Mouse (Mus musculus) CD8-positive naive resting alpha-beta T cell, adult 2 months (primary cell): Measurements from ENCODE around the gene Nfatc4.
A peak's percentile ranks its signal among the peaks of the same experiment; 100 is the strongest.

Experiments used
- DNase-seq, 2 experiments: peaks; one replicate each; pipeline ENCODE4 v3.0.0; 2022; ENCODE audit warnings: low read depth in 2 of 2, low spot score in 2 of 2

The Nfatc4 gene

DNA sequence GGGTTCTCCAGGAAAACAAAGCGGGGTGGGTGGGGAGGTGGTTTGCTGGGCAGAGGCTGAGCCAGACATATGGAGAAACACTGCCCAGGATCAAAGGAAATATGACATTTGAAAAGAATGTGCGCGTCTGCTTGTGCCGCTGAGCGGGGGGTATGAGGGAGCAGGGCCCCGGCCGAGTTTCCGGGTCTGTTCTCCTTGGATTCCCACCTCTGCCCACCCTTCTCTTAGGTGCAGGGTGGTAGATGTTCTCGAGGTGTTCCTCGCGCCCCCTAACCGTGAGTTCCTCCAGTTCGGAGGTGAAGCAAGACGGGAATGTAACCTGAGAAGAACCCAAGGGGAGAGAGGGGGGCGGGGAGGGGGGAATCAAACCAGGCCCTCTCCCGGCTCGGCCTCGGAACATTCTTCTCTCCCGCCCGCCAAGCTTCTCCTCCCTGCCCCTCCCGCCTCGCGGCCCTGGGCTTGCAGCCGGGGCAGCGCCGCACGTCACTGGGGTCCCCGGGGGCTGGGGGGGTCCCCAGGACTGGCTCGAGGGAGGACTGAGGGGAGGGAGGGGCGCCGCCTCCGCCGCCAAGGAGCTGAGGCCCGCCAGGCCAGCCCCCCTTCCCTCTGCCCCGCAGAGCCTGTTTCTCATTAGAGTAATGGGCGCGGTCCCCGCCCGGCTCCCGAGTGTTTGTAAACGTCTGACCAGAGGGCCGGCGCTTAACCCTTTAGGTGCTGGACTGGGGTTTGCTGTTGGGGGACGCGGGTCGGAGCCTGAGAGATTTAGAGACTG, at the start of gene Nfatc4:
Gene Nfatc4, plus strand, starts transcription at position 154 of the 772 bp plus-strand sequence.
- DNase-seq: no peak

DNA sequence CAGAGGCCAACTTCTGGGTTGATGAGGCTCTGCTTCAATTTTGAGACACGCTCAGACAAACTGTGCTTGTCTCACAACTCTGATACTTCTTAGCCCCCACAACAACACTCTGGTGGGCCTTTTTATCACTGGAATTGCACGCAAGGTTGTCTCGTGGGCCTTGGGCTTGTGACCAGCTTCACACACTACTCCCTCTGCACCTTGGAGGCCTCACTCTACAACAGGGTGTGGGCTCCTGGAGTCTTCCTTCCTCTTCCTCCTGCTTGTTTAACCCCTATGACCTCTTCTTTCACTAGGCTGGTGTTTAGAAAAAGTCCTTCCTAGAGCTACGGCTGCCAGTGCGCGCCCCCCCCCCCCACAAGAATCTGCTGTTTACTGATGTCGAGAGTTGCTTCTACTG, 46.2 kb upstream of the Nfatc4 start:
- no peak for DNase-seq

DNA sequence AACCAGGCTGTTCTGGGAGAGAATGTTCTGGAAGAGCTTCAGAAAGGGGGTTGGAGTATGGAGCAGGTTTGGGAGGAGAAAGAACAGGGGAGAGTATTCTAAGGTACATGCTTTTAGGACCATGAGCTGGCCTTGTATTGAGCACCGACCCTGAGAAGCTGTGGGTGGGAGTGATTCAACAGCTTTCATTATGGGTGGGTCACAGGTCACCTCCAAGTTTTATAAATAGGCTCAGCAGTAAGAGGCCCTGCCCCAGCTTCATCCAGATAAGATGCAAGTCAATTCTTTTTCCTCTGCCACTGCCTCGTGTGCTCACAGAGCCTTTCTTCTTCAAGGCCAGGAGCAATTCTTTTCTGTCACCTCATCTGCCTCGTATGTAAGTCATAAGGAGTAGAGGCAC, 45.8 kb upstream of the Nfatc4 start:
- DNase-seq: no peak

DNA sequence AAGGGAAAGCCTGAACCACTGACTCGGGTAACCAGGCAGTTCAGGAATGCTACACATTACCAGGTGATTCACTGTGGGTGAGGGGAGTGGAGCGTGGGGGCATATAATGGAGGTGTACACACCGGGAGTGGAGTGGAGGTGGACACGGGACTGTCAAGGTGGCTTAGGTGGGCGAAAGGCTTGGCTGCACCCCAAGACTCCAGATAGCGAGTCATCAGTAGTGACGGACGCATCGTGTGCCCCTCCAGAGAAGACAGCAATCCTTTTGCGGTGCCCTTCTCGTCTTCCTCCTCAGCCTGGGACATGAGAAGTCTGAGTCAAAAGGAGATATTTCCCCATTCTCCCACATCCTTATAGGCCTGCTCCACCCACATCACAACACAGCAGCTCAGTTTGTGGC, 45.1 kb upstream of the Nfatc4 start:
- no peak for DNase-seq

DNA sequence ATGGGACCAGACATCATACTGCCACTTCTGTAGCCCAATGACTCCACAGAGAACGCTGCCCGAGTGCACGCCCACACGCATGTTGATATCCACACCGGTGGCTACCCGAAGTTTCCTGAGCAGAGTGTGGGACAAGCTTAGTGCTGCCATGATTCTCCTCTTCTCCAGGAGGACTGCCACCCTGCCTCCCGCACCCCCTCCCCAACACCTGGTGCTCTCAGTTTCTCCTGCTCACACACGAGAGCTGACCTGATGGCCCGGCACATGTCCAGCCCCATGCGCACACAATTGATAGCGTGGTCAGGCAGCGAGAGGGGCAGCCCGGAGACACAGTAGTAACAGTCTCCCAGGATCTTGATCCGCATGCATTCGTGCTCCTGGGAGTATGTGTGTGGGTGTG, 44.3 kb upstream of the Nfatc4 start:
- DNase-seq: no peak

DNA sequence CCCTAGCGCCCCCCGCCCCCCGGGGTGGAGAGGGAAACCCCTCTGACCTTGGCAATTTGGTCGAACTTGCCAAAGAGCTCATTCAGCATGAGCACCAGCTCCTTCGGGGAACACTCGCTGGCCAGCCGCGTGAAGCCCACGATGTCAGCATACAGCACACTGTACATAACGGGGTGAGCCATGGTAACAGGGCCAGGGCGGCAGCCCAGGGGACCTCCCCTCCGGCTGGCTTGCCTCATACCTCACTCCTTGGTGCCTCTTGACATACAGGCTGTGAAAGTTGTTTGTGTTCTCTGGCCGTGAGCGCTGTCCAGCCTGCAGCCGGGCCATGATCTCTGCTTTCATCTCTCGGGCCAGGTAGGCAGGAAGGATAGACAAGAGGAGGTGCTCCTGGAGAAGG, 43.3 kb upstream of the Nfatc4 start:
- no peak for DNase-seq

DNA sequence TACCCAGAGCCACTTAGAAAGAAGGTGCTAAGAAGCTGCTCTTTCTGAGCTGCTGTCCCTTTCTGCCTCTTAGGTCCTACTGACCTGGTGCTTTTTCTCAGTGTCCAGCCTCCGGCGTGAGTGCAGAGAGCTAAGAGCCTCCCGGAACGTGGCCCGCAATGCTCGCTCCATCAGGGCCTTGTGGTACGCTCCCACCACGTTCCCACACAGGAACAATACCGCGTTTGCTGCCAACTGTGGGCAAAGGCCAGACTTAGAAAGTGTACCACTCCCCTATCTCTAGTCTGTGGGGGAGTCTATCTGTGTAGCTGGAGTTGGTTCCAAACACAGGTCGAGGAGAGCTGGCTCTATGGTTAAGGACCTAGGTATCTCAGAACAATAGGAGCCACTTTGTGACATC, 42.2 kb upstream of the Nfatc4 start:
- DNase-seq: no peak

DNA sequence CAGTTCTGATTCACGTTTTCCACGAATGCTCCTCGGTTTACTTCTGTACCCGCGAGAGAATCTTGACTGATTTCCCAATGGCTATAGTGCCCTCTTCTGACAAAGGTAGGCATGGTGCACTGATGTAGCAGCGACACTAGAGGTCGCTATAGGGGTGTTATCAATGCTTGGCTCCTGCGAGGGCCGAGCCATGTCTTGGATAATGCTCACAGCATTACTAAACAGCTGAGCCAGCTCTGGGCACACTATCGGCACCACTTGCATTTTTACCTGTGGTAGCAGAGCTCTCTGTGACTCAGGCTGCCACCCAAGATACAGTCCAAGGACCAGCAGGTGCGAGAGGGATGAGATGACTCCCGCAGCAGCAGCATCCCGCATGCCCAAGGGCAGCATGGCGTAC, 41.6 kb upstream of the Nfatc4 start:
- DNase-seq: peak; percentile 31 to 46

DNA sequence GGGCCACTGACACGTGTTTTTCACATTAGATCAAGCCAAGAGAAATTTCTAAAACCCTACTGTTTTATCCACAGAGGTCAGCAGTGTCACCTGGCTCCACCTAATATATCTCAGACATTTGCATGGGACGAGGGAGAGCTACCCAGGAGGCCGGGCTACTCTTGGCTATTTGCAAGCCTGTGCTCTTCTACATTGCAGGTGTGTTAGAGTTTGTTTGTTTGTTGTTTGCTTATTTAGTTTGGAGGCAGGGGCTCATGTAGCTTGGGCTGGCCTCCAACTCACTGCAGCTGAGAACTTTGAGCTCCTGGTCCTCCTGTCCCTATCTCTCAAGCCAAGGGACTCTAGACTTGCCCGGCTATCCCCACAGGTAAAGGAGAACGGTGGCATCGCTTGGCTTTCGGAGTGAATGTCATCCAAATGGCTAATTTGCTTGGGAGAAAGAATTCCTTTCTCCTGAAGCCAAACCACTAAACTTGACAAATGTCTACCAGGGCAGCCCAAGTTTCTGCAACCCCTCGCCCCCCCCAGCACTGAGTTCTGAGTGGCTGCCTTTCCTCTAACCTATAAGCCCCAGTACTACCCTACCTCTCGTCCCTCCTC, 40.5 kb upstream of the Nfatc4 start:
- DNase-seq: no peak

DNA sequence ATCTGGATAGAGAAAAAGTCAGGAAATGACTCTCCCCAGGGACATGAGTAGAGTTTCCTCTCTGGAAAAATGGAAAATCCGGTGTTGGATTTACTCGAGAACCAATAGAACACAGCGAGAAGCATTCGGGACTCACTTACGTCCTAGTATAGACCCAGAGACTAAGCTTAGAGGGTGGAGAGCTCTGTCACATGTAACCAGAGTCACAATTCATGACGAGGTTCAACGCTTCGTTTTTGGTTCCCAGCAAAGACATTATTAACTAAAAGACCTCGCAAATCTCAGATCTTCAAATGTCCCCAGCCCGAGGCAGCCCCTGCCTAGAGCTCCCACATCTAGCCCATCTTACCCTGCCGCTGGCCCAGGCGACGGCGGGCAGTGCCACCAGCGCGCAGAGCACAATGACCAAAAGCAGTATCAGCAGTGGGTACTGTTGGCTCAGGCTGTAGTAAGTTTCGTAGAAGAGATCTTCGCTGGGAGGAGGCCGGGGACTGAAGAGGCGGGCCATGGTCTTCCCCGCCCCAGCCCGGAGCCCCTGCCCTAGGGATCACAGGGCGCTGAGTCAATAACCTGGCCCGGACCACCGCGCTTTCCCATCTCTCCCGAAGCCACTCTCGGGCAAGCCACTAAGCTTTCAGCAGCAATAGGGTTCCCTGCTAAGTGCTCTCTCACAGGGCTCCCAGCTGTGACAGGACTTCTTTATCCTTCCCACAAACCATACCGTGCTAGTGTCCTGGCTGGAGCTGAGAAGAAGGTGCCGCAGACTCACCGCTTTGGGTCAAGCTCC, 39.6 kb upstream of the Nfatc4 start:
- peak in 1 of 2 experiments; percentile 0 for DNase-seq

DNA sequence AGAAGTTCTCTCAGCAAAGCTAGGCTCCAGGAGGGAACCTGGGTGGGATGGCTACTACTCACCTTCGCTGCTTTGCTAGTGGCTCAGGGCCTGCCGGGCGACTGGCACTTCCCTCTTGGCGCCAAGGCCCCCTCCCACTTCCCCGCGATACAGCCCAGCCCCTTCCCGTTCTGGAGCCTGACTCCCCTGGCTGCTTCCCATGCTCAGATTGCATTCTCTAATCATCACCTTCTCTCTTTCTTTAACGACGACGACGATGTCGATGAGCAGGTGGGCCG, 39.0 kb upstream of the Nfatc4 start, which contains the start of gene Adcy4:
Gene Adcy4, minus strand, starts transcription at position 138 of the 278 bp plus-strand sequence.
- DNase-seq: no peak

DNA sequence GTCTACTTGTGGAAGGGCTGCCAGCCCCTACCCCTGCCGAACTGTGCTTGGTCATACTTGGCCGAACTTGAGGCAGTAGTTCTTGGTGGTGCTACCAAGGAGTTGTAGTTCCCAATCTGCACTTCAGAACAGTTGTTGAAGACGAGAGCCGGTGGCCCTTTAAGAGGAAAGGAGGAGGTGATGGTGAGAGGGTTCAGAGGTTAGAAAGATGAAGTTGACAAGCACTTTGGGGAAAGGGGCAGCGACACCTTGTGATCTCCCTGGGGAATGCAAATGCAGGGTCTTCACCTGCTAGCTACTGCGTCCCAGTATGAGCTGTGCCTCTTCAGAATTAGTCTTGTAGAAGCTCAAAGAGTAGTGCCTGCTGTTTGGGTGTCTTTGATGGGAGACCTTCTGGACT, 37.7 kb upstream of the Nfatc4 start:
- DNase-seq: no peak

DNA sequence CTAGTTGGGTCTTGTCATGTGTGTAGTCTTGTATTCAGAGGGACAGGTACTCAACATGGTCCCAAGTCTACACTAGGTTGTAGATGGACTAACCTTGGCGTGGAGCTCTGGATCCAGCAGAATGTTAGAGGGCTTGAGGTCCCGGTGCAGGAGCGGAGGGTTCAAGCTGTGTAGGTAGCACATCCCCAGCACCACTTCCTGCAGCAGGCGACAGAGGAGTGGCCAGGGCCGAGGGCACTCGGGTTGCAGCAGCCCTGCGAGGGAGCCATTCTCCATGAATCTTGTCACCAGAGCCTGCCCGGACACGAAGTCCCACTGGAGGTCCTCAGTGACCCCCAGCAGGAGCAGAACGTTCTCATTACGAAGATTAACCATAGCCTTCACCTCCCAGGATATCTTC, 35.2 kb upstream of the Nfatc4 start:
- peak in 1 of 2 experiments; percentile 1 for DNase-seq

DNA sequence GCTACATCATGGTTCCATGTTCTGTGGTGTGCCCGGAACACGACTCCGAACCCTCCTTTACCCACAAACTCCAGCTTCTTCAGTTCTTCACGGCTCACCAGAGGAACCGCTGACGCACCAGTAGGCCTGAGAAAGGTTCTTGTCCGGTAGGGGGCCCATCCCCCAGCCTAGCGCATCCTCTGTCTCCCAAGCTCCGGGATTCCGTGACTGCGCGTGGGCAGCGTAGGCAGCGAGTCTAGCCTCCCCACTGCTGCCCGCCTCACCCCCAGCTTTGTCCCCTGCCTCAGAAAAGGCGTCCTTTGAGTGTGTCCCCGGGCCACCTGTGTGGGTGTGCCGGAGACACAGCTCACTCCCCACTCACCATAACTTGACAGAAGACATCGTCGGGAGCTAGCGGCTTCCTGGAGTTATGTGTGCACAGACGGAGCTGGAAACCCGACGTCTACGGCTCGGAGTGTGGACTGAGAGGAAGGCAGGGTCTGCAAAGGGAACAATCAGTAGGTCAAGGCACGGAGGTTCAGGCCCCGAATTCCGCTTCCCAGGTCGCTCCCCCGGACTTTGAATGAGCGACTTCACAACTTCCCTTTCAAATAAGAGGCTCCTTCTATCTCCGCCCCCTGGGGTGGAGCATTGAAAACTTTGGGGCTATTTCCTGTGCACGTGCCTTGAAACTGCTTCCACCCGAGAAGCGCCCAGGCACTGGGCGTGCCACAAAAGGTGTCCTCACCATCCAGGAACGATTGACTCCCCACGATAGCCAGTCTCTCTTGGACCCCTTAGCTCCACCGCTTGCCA, 34.5 kb upstream of the Nfatc4 start, which contains the start of gene Ripk3:
Gene Ripk3, minus strand, starts transcription at position 610 of the 795 bp plus-strand sequence.
- DNase-seq: peak; percentile 57 to 70

DNA sequence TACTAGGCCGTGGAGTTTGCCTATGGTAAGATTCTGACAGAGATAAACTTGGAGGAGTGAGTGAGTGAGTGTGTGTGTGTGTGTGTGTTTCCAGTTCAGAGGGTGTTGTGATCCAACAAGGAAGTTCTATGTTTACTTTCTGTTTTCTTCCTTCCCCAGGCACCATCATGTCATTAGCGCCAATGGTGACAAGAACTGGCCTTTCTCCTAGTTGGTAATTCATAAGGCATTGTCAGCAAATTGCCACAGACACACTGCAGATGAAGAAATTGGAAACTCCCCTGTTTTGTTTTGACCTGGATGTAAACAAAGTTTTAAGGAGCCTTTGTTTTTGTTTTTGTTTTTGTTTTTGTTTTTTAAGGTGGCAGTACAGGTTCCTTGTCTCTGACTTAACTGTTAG, 29.5 kb upstream of the Nfatc4 start:
- DNase-seq: no peak

DNA sequence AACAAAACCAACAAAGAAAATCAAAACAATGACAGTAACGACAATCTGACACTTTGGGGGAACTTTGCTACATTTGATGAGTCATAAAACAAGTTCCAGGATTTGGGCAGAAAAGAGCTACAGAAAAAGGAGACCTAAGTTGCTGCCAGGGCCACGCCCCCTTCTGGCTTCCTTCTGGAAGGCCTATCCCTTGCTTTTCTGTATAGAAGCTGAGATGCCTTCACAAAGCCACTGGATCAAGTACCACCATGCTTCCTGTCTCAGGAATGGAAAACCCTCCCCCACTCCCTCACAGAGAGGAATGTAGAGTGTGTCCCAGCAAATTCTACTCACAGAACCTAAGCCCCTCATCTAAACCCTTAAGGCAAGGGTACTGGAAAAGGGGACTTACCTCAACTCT, 29.0 kb upstream of the Nfatc4 start:
- DNase-seq: no peak

DNA sequence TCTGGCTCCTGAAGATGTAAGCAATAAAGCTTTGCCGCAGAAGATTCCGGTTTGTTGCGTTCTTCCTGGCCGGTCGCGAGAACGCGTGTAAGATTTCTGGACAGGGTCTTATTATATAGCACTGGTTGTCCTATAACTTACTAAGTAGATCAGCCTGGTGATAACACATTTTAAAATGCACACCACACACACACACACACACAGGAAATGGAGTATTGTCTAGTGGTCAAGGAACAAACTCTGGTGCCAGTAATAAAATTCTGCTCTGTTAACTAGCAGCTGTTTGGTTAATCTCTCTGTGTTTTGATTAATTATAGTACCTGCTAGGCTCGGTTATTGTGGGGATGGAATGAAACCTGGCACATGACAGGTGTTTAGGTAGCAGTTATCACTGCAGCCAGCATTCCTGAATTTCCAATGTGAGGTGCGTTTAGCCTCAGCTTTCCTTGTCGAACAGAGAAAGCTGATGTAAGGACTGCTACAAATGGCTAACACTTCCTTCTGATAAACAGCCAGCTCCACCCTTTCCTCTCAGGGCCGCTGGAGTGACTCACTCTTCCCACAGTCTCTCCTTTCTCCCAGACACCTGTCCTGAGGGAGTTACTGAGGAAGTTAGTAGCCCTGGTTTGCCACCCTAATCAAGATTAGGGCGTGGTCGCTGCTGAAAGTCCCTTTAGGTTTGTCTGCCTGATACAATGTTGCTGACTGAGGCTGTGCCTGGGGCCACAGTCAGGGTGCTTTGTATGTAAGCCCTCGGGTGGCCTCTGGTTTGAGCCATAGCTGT, 27.4 kb upstream of the Nfatc4 start:
- DNase-seq: no peak

DNA sequence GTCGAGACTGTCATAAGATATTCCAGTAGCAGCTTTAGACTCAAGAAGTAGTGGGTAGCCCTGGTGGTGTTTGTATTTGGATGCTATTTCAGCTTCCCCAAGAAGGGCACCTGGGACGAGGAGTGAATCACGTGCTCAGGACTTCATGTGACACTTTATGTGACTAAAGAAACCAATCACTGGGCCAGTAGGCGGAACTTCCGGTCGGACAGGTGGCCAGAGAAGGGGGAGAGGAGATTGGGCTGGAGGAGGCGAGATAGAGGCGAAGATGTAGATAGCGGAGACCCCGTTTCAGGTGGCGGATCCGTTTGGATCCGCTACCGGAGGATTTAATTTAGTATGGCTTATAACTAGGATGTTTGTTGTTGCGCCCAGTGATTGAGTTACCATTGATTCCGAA, 8.1 kb upstream of the Nfatc4 start:
- DNase-seq: no peak

DNA sequence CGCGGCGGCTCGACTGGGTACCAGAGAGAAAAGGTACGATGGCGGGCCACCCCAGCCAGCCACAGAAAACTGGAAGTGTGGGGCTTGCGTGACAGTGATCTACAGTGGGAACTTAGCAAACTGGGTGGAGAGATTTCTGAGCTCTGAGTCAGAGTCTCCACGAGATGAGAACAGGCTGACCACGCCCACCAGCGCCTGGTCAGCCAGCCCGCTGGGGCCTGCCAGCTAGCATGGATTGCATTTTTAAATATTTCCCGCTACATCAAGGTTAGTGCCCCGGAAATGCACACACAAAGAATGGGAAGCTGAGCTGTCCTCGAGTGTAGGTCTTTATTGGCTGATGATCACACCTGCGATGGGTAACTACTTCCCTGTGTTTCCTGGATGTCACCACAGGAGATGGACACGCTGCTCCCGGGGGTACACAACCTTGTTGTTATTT, 7.6 kb upstream of the Nfatc4 start:
- DNase-seq: no peak

DNA sequence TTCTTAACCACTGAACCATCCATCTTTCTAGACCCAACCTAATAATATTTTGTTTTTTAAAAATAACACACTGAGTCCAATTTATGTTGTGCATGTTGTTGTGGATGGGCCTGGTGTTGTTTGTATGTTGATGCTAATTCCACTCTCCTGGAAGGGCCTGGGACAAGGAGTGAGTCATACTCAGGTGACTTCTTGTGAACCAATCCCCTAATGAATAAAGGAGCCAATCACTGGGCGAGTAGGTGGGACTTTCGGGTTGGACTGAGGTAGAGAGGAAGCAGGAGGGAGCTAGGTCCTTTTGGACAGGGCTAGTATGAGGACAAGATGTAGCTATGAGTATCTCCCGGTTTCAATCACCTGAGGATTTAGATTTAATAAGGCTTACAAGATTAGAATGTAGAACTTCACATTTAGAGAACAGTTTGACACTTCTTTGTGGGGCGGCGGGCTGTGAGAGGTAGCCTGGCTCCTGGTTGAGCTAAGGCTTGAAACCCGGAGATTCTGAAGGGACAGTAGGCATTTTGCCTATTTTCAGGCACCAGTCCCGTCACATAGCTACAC, 3.0 kb upstream of the Nfatc4 start:
- DNase-seq: no peak
